Mouse (Mus musculus) cerebellum, adult 2 months (tissue): ENCODE measurements at regions not wholly inside any gene's neighbourhood (a gene's known extent, or its start where the extent isn't known, plus 50 kb on each side); places are given as distances from the start of the nearest gene placed in this dataset.

Source experiments
- CTCF ChIP-seq: fragments of 200-500 bp; IDR thresholded peaks from 2 replicates; pipeline ENCODE4 v1.5.1; 2011; ENCODE audit warnings: low read depth, mild to moderate bottlenecking, control low read depth, low read length, moderate library complexity, borderline replicate concordance; ENCODE audit not compliant: insufficient read depth
- POLR2A ChIP-seq: fragments of 200-500 bp; IDR thresholded peaks from 2 replicates; pipeline ENCODE4 v1.6.1; 2011; ENCODE audit warnings: low read length, control low read depth, borderline replicate concordance; ENCODE audit not compliant: insufficient read depth

- no peak for TF ChIP-seq CTCF
- TF ChIP-seq POLR2A: no peak
These were observed 451.0 kb upstream of the Mgmt start for GRCm38 (mm10) chr7:136443436-136443835.
